Mouse (Mus musculus) stomach, postnatal 0 days (tissue): ENCODE measurements at regions not wholly inside any gene's neighbourhood (a gene's known extent, or its start where the extent isn't known, plus 50 kb on each side); places are given as distances from the start of the nearest gene placed in this dataset.

ENCODE experiments used
- ATAC-seq: fragments of 200-750 bp; cut with Nextera tagmentation; 2 replicates; pipeline ENCODE4 v1.8.0; 2017; ENCODE audit not compliant: low FRiP score, low TSS enrichment
- DNase-seq: peaks from one replicate; pipeline ENCODE4 v3.0.0-alpha.2; 2016; ENCODE audit warnings: low spot score
- H3K27ac ChIP-seq: fragments of 300-500 bp; sonication (generic); replicated peaks from 2 replicates; pipeline ENCODE4 v1.5.1; 2014; ENCODE audit warnings: mild to moderate bottlenecking, control low read depth
- H3K27me3 ChIP-seq: fragments of 300-500 bp; sonication (generic); 2 replicates; pipeline ENCODE4 v1.6.1; 2014; ENCODE audit warnings: low read length; ENCODE audit not compliant: control insufficient read depth, insufficient read depth
- H3K36me3 ChIP-seq: fragments of 300-500 bp; sonication (generic); 2 replicates; pipeline ENCODE4 v1.6.1; 2014; ENCODE audit warnings: low read length, mixed read lengths; ENCODE audit not compliant: control insufficient read depth, insufficient read depth
- H3K4me1 ChIP-seq: fragments of 300-500 bp; sonication (generic); replicated peaks from 2 replicates; pipeline ENCODE4 v1.6.1; 2014; ENCODE audit warnings: antibody characterized with exemption; ENCODE audit not compliant: control insufficient read depth, insufficient read depth
- H3K4me2 ChIP-seq: fragments of 300-500 bp; sonication (generic); replicated peaks from 2 replicates; pipeline ENCODE4 v1.6.1; 2014; ENCODE audit warnings: low read depth, mild to moderate bottlenecking, control low read depth, moderate library complexity
- H3K4me3 ChIP-seq: fragments of 300-500 bp; sonication (generic); 2 replicates; pipeline ENCODE4 v1.5.1; 2014; ENCODE audit warnings: low read depth, low read length, control low read depth
- H3K9ac ChIP-seq: fragments of 300-500 bp; sonication (generic); 2 replicates; pipeline ENCODE4 v1.6.1; 2014; ENCODE audit warnings: mild to moderate bottlenecking, low read length, control low read depth, mixed read lengths
- H3K9me3 ChIP-seq: fragments of 300-500 bp; sonication (generic); 2 replicates; pipeline ENCODE4 v1.6.1; 2016; ENCODE audit warnings: low read length; ENCODE audit not compliant: control insufficient read depth
- CTCF ChIP-seq: IDR thresholded peaks from 2 replicates; pipeline ENCODE4 v1.5.1; 2016; ENCODE audit warnings: antibody characterized with exemption, low read depth, mild to moderate bottlenecking, moderate library complexity
- EP300 ChIP-seq: optimal IDR thresholded peaks from 2 replicates; pipeline ENCODE3; 2016; ENCODE audit warnings: antibody characterized with exemption
- WGBS: fragments of 180-500 bp; shearing (Covaris S2); extraction: QIAGEN DNeasy Blood & Tissue Kit; methylation state at CpG from one replicate; pipeline ENCODE4 v1.1.7; 2014; 5-methylcytosine and 5-hydroxymethylcytosine counted together

GRCm38 (mm10) chr15:63709270-63709933 lies 135.6 kb downstream of the Gsdmc2 start:
- 86% methylated on average over 4 of the region's 4 CpGs for WGBS
- no peak overlapping the region for H3K4me3 ChIP-seq
- no peak overlapping the region for H3K9ac ChIP-seq
- H3K27me3 ChIP-seq, result no peaks in the 10 kb centered on the region
- no peak for TF ChIP-seq CTCF
- no peaks in the 10 kb centered on the region for H3K36me3 ChIP-seq
- no peaks in the 10 kb centered on the region for H3K9me3 ChIP-seq
- no peak overlapping the region for H3K27ac ChIP-seq
- H3K4me2 ChIP-seq, result no peak overlapping the region
- DNase-seq (no peak), ATAC-seq (no peak)
- no peaks in the 10 kb centered on the region for H3K4me1 ChIP-seq

GRCm38 (mm10) chr15:63704636-63705035 lies 140.3 kb downstream of the Gsdmc2 start:
- DNase-seq, result no peak
- no peak overlapping the region for H3K27ac ChIP-seq
- H3K4me3 ChIP-seq, result no peak overlapping the region
- H3K27me3 ChIP-seq, result no peaks in the 10 kb centered on the region
- no peak for TF ChIP-seq EP300
- TF ChIP-seq CTCF, result no peak
- H3K36me3 ChIP-seq, result no peaks in the 10 kb centered on the region
- 84% methylated on average over 8 of the region's 8 CpGs for WGBS
- no peaks in the 10 kb centered on the region for H3K9me3 ChIP-seq
- no peak overlapping the region for H3K4me2 ChIP-seq
- ATAC-seq, result no peak
- H3K4me1 ChIP-seq, result no peaks in the 10 kb centered on the region
- H3K9ac ChIP-seq, result no peak overlapping the region

- Histone ChIP-seq H3K9ac (no peak overlapping the region), H3K4me3 (no peak overlapping the region), H3K36me3 (no peaks in the 10 kb centered on the region), H3K27me3 (no peaks in the 10 kb centered on the region), H3K4me2 (no peak overlapping the region), H3K27ac (no peak overlapping the region), H3K4me1 (no peaks in the 10 kb centered on the region), H3K9me3 (no peaks in the 10 kb centered on the region)
- no peak for DNase-seq
- 94% methylated on average over 10 of the region's 10 CpGs for WGBS
- TF ChIP-seq CTCF (peak; percentile 16; the same call in 1 of the 2 replicates), EP300 (no peak)
- no peak for ATAC-seq
These were observed 147.1 kb downstream of the Gsdmc2 start for GRCm38 (mm10) chr15:63697831-63698230.

GRCm38 (mm10) chr15:63694150-63694549 lies 150.8 kb downstream of the Gsdmc2 start:
- no peak overlapping the region for H3K27ac ChIP-seq
- WGBS, result 68% methylated on average over 3 of the region's 3 CpGs

GRCm38 (mm10) chr15:63693561-63693960 lies 151.4 kb downstream of the Gsdmc2 start:
- no peaks in the 10 kb centered on the region for H3K4me1 ChIP-seq
- no peaks in the 10 kb centered on the region for H3K36me3 ChIP-seq
- no peak for DNase-seq
- no peak overlapping the region for H3K4me3 ChIP-seq
- 83% methylated on average over 2 of the region's 2 CpGs for WGBS
- no peak overlapping the region for H3K4me2 ChIP-seq
- no peak overlapping the region for H3K27ac ChIP-seq
- no peaks in the 10 kb centered on the region for H3K27me3 ChIP-seq
- no peak overlapping the region for H3K9ac ChIP-seq
- no peaks in the 10 kb centered on the region for H3K9me3 ChIP-seq
- TF ChIP-seq EP300 (no peak), CTCF (no peak)
- no peak for ATAC-seq

More at GRCm38 (mm10) chr15:63694150-63694549, 150.8 kb downstream of the Gsdmc2 start:
- no peak overlapping the region for H3K4me3 ChIP-seq
- no peak overlapping the region for H3K9ac ChIP-seq
- H3K36me3 ChIP-seq, result no peaks in the 10 kb centered on the region
- H3K27me3 ChIP-seq, result no peaks in the 10 kb centered on the region
- TF ChIP-seq EP300 (no peak), CTCF (no peak)
- H3K9me3 ChIP-seq, result no peaks in the 10 kb centered on the region
- ATAC-seq (no peak), DNase-seq (no peak)
- H3K4me2 ChIP-seq, result no peak overlapping the region
- H3K4me1 ChIP-seq, result no peaks in the 10 kb centered on the region

GRCm38 (mm10) chr15:63692491-63693295 lies 152.3 kb downstream of the Gsdmc2 start:
- H3K4me1 ChIP-seq, result no peaks in the 10 kb centered on the region
- DNase-seq (no peak), ATAC-seq (no peak)
- H3K9ac ChIP-seq, result no peak overlapping the region
- H3K4me3 ChIP-seq, result no peak overlapping the region
- 64% methylated on average over 9 of the region's 9 CpGs for WGBS
- no peak overlapping the region for H3K4me2 ChIP-seq
- H3K27ac ChIP-seq, result no peak overlapping the region
- H3K27me3 ChIP-seq, result no peaks in the 10 kb centered on the region
- no peaks in the 10 kb centered on the region for H3K36me3 ChIP-seq
- TF ChIP-seq CTCF (no peak), EP300 (no peak)
- H3K9me3 ChIP-seq, result no peaks in the 10 kb centered on the region
